Mouse (Mus musculus) liver, postnatal 0 days (tissue): ENCODE results near the gene Dnajc5.

Experiments
- CTCF ChIP-seq: sonication (generic); IDR thresholded peaks from 2 replicates; pipeline ENCODE4 v1.5.1; 2016; ENCODE audit warnings: antibody characterized with exemption, low read depth
- EP300 ChIP-seq: IDR thresholded peaks from 2 replicates; pipeline ENCODE4 v1.6.1; 2016; ENCODE audit warnings: antibody characterized with exemption, low read depth, mild to moderate bottlenecking

DNA sequence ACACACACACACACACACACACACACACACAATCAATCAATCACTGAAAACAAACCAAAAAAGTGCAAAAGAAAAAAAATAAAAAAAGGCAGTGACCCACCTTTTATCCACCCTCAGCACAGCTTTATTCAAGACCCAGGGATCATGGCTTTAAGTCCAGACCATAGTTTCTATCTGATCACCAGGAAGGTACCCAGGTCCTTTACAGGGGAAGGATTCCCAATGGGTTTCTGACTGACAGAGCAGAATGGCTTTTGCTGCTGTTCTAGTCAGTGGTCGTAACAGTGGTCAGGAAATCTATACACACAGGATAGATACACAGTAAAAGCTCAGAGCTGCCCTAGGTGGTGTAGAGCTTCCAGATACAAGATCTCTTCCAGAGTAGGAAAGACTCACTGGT, 34.5 kb upstream of the Dnajc5 start:
- TF ChIP-seq CTCF: no peak
- TF ChIP-seq EP300: no peak
